Mouse (Mus musculus): ENCODE measurements at regions not wholly inside any gene's neighbourhood (a gene's known extent, or its start where the extent isn't known, plus 50 kb on each side); places are given as distances from the start of the nearest gene placed in this dataset.

- WGBS = 41% methylated on average over 4 of the region's 4 CpGs
- Histone ChIP-seq H3K4me2 (ENCODE audit: low read length) (no peak overlapping the region), H3K27me3 (ENCODE audit: control insufficient read depth, insufficient read depth, low read length) (peaks cover 8% of the 10 kb centered on the region), H3K4me3 (ENCODE audit: control insufficient read depth in 1 of 2, insufficient read depth in 1 of 2, low read depth in 1 of 2, low read length in 2 of 2) (no peak overlapping the region), H3K9ac (ENCODE audit: low read length) (no peak overlapping the region), H3K36me3 (ENCODE audit: control insufficient read depth, insufficient read depth, low read length) (no peaks in the 10 kb centered on the region), H3K9me3 (ENCODE audit: control insufficient read depth, low read length) (no peaks in the 10 kb centered on the region), H3K4me1 (ENCODE audit: control insufficient read depth in 2 of 2, insufficient read depth in 2 of 2, low read length in 2 of 2) (no peaks in the 10 kb centered on the region), H3K27ac (replicated peaks in 1 of 2; ENCODE audit: control insufficient read depth in 1 of 2, insufficient read depth in 1 of 2, low read depth in 2 of 2, low read length in 2 of 2) (no peak overlapping the region)
- no peak for ATAC-seq (ENCODE audit: insufficient number of reproducible peaks, insufficient read depth, low FRiP score, low read depth)
These were observed 128.1 kb upstream of the Adamts18 start for GRCm38 (mm10) chr8:113976626-113977025.

DNA sequence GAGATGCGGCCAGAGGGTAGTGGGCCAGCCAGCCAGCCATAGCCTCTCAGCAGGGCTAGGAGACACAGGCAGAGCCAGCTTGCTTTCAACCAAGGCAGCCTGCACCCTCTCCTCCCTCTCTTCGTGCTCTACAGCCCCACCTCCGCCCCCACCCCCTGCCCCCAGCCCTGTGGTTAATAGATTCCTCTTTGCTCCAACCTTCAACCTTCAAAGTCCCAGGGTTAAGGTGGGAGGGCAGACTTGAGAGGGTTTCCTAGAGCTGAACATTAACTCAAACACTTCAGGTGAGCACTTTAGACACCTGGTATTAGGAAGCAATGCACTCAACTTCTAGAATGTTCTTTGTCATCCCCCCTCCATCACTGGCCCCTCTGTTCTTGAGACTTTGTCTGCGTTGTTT is 128.5 kb upstream of the Adamts18 start:
- WGBS = 47% methylated on average over 4 of the region's 4 CpGs
- H3K4me1 ChIP-seq (ENCODE audit: control insufficient read depth in 2 of 2, insufficient read depth in 2 of 2, low read length in 2 of 2) = no peaks in the 10 kb centered on the region
- H3K27ac ChIP-seq (replicated peaks in 1 of 2; ENCODE audit: control insufficient read depth in 1 of 2, insufficient read depth in 1 of 2, low read depth in 2 of 2, low read length in 2 of 2) = no peak overlapping the region
- H3K9ac ChIP-seq (ENCODE audit: low read length) = no peak overlapping the region
- H3K4me3 ChIP-seq (ENCODE audit: control insufficient read depth in 1 of 2, insufficient read depth in 1 of 2, low read depth in 1 of 2, low read length in 2 of 2) = no peak overlapping the region
- H3K36me3 ChIP-seq (ENCODE audit: control insufficient read depth, insufficient read depth, low read length) = no peaks in the 10 kb centered on the region
- ATAC-seq (ENCODE audit: insufficient number of reproducible peaks, insufficient read depth, low FRiP score, low read depth) = no peak
- no peaks in the 10 kb centered on the region for H3K9me3 ChIP-seq (ENCODE audit: control insufficient read depth, low read length)
- H3K27me3 ChIP-seq (ENCODE audit: control insufficient read depth, insufficient read depth, low read length) = peaks cover 10% of the 10 kb centered on the region
- H3K4me2 ChIP-seq (ENCODE audit: low read length) = no peak overlapping the region

- no peaks in the 10 kb centered on the region for H3K9me3 ChIP-seq (ENCODE audit: control insufficient read depth, low read length)
- no peaks in the 10 kb centered on the region for H3K4me1 ChIP-seq (ENCODE audit: control insufficient read depth in 2 of 2, insufficient read depth in 2 of 2, low read length in 2 of 2)
- H3K36me3 ChIP-seq (ENCODE audit: control insufficient read depth, insufficient read depth, low read length) = no peaks in the 10 kb centered on the region
- H3K27ac ChIP-seq (replicated peaks in 1 of 2; ENCODE audit: control insufficient read depth in 1 of 2, insufficient read depth in 1 of 2, low read depth in 2 of 2, low read length in 2 of 2) = no peak overlapping the region
- no peak overlapping the region for H3K9ac ChIP-seq (ENCODE audit: low read length)
- no peak overlapping the region for H3K4me3 ChIP-seq (ENCODE audit: control insufficient read depth in 1 of 2, insufficient read depth in 1 of 2, low read depth in 1 of 2, low read length in 2 of 2)
- H3K27me3 ChIP-seq (ENCODE audit: control insufficient read depth, insufficient read depth, low read length) = peaks cover 28% of the 10 kb centered on the region
- WGBS = 36% methylated on average over 9 of the region's 9 CpGs
- no peak for ATAC-seq (ENCODE audit: insufficient number of reproducible peaks, insufficient read depth, low FRiP score, low read depth)
- H3K4me2 ChIP-seq (ENCODE audit: low read length) = no peak overlapping the region
These were observed 130.4 kb upstream of the Adamts18 start for GRCm38 (mm10) chr8:113978946-113979345.

- Histone ChIP-seq H3K9ac (ENCODE audit: low read length) (no peak overlapping the region), H3K27me3 (ENCODE audit: control insufficient read depth, insufficient read depth, low read length) (peaks cover 33% of the 10 kb centered on the region), H3K4me3 (ENCODE audit: control insufficient read depth in 1 of 2, insufficient read depth in 1 of 2, low read depth in 1 of 2, low read length in 2 of 2) (no peak overlapping the region), H3K27ac (replicated peaks in 1 of 2; ENCODE audit: control insufficient read depth in 1 of 2, insufficient read depth in 1 of 2, low read depth in 2 of 2, low read length in 2 of 2) (no peak overlapping the region), H3K4me2 (ENCODE audit: low read length) (no peak overlapping the region), H3K36me3 (ENCODE audit: control insufficient read depth, insufficient read depth, low read length) (no peaks in the 10 kb centered on the region), H3K4me1 (ENCODE audit: control insufficient read depth in 2 of 2, insufficient read depth in 2 of 2, low read length in 2 of 2) (no peaks in the 10 kb centered on the region), H3K9me3 (ENCODE audit: control insufficient read depth, low read length) (no peaks in the 10 kb centered on the region)
- no peak for ATAC-seq (ENCODE audit: insufficient number of reproducible peaks, insufficient read depth, low FRiP score, low read depth)
- WGBS = 88% methylated on average over 5 of the region's 5 CpGs
These were observed 131.3 kb upstream of the Adamts18 start for GRCm38 (mm10) chr8:113979837-113980236.

DNA sequence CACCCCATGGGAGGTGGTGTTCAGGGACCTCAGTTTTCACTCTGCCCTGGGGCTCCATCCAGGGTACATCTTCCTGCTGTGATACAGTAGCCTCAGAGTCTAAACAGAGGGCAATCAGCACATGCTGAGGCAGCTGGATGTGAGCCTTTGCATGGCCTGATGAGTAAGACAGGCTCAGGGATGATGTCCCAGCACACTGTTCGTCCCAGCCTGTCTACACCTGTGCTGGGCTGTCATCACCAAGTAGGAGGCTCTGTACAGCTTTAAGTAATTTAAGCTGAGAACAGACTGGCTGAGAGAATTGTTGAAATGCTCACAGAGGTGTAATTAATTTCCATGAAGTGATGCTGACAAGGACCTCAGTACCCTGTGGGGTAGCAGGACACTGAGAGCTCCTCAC is 132.8 kb upstream of the Adamts18 start:
- Histone ChIP-seq H3K27ac (replicated peaks in 1 of 2; ENCODE audit: control insufficient read depth in 1 of 2, insufficient read depth in 1 of 2, low read depth in 2 of 2, low read length in 2 of 2) (no peak overlapping the region), H3K36me3 (ENCODE audit: control insufficient read depth, insufficient read depth, low read length) (no peaks in the 10 kb centered on the region), H3K9ac (ENCODE audit: low read length) (no peak overlapping the region), H3K4me3 (ENCODE audit: control insufficient read depth in 1 of 2, insufficient read depth in 1 of 2, low read depth in 1 of 2, low read length in 2 of 2) (no peak overlapping the region), H3K9me3 (ENCODE audit: control insufficient read depth, low read length) (no peaks in the 10 kb centered on the region), H3K4me1 (ENCODE audit: control insufficient read depth in 2 of 2, insufficient read depth in 2 of 2, low read length in 2 of 2) (no peaks in the 10 kb centered on the region), H3K4me2 (ENCODE audit: low read length) (no peak overlapping the region), H3K27me3 (ENCODE audit: control insufficient read depth, insufficient read depth, low read length) (peaks cover 33% of the 10 kb centered on the region)
- ATAC-seq (ENCODE audit: insufficient number of reproducible peaks, insufficient read depth, low FRiP score, low read depth) = no peak
- 3% methylated on average over 1 of the region's 1 CpGs for WGBS

- no peak overlapping the region for H3K4me2 ChIP-seq (ENCODE audit: low read length)
- no peak overlapping the region for H3K27ac ChIP-seq (replicated peaks in 1 of 2; ENCODE audit: control insufficient read depth in 1 of 2, insufficient read depth in 1 of 2, low read depth in 2 of 2, low read length in 2 of 2)
- no peak for ATAC-seq (ENCODE audit: insufficient number of reproducible peaks, insufficient read depth, low FRiP score, low read depth)
- WGBS = 5% methylated on average over 10 of the region's 10 CpGs
- no peaks in the 10 kb centered on the region for H3K4me1 ChIP-seq (ENCODE audit: control insufficient read depth in 2 of 2, insufficient read depth in 2 of 2, low read length in 2 of 2)
- H3K4me3 ChIP-seq (ENCODE audit: control insufficient read depth in 1 of 2, insufficient read depth in 1 of 2, low read depth in 1 of 2, low read length in 2 of 2) = no peak overlapping the region
- no peaks in the 10 kb centered on the region for H3K36me3 ChIP-seq (ENCODE audit: control insufficient read depth, insufficient read depth, low read length)
- no peak overlapping the region for H3K9ac ChIP-seq (ENCODE audit: low read length)
- no peaks in the 10 kb centered on the region for H3K9me3 ChIP-seq (ENCODE audit: control insufficient read depth, low read length)
- H3K27me3 ChIP-seq (ENCODE audit: control insufficient read depth, insufficient read depth, low read length) = peaks cover 33% of the 10 kb centered on the region
These were observed 136.3 kb upstream of the Adamts18 start for GRCm38 (mm10) chr8:113984845-113985244.

DNA sequence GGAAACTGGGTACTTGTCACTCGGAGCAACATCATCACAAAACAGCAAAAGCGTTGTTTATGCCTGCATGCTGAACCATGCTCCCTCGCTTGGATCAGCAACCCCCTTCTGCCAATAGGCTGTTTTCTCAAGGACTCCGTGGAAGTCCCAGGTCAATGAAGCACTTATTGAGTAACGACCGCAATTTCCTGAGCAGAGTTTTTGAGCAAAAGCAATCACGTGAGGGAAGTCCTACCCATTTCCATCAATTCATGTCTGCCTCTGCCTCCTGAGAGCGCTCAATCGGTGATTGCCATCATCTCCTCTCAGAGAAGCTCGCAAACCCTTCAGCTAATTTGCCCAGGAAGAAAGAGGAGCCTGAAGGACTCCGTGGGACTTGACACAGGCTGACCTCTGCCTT is 136.9 kb upstream of the Adamts18 start:
- H3K9ac ChIP-seq (ENCODE audit: low read length) = no peak overlapping the region
- H3K9me3 ChIP-seq (ENCODE audit: control insufficient read depth, low read length) = no peaks in the 10 kb centered on the region
- no peak overlapping the region for H3K4me3 ChIP-seq (ENCODE audit: control insufficient read depth in 1 of 2, insufficient read depth in 1 of 2, low read depth in 1 of 2, low read length in 2 of 2)
- no peak overlapping the region for H3K4me2 ChIP-seq (ENCODE audit: low read length)
- H3K27me3 ChIP-seq (ENCODE audit: control insufficient read depth, insufficient read depth, low read length) = peaks cover 33% of the 10 kb centered on the region
- no peaks in the 10 kb centered on the region for H3K4me1 ChIP-seq (ENCODE audit: control insufficient read depth in 2 of 2, insufficient read depth in 2 of 2, low read length in 2 of 2)
- no peaks in the 10 kb centered on the region for H3K36me3 ChIP-seq (ENCODE audit: control insufficient read depth, insufficient read depth, low read length)
- ATAC-seq (ENCODE audit: insufficient number of reproducible peaks, insufficient read depth, low FRiP score, low read depth) = no peak
- H3K27ac ChIP-seq (replicated peaks in 1 of 2; ENCODE audit: control insufficient read depth in 1 of 2, insufficient read depth in 1 of 2, low read depth in 2 of 2, low read length in 2 of 2) = no peak overlapping the region
- 50% methylated on average over 11 of the region's 11 CpGs for WGBS

DNA sequence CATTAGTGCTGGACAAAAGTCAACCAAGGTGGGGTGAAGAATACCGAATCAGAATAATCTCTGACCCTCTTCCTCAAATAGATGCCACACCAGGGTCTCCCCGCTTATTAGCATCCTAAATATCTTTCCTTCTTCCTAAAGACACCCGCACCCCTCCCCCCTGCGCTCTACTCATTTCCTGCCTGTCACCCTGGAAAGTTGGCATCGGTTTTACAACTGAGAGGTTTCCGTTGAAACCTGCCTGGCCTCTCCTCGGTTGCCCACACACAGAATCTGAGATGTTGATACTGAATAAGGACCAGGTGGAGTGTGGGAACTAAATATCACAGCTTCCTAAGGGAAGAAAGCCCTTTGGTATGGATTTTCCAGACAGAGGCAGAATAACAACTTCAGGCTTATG is 137.4 kb upstream of the Adamts18 start:
- peaks cover 29% of the 10 kb centered on the region for H3K27me3 ChIP-seq (ENCODE audit: control insufficient read depth, insufficient read depth, low read length)
- H3K36me3 ChIP-seq (ENCODE audit: control insufficient read depth, insufficient read depth, low read length) = no peaks in the 10 kb centered on the region
- ATAC-seq (ENCODE audit: insufficient number of reproducible peaks, insufficient read depth, low FRiP score, low read depth) = no peak
- H3K9me3 ChIP-seq (ENCODE audit: control insufficient read depth, low read length) = no peaks in the 10 kb centered on the region
- H3K27ac ChIP-seq (replicated peaks in 1 of 2; ENCODE audit: control insufficient read depth in 1 of 2, insufficient read depth in 1 of 2, low read depth in 2 of 2, low read length in 2 of 2) = no peak overlapping the region
- H3K4me1 ChIP-seq (ENCODE audit: control insufficient read depth in 2 of 2, insufficient read depth in 2 of 2, low read length in 2 of 2) = no peaks in the 10 kb centered on the region
- H3K4me2 ChIP-seq (ENCODE audit: low read length) = no peak overlapping the region
- H3K4me3 ChIP-seq (ENCODE audit: control insufficient read depth in 1 of 2, insufficient read depth in 1 of 2, low read depth in 1 of 2, low read length in 2 of 2) = no peak overlapping the region
- no peak overlapping the region for H3K9ac ChIP-seq (ENCODE audit: low read length)
- WGBS = 53% methylated on average over 7 of the region's 7 CpGs
